Mouse (Mus musculus): ENCODE measurements around the gene Fam170b.

DNA sequence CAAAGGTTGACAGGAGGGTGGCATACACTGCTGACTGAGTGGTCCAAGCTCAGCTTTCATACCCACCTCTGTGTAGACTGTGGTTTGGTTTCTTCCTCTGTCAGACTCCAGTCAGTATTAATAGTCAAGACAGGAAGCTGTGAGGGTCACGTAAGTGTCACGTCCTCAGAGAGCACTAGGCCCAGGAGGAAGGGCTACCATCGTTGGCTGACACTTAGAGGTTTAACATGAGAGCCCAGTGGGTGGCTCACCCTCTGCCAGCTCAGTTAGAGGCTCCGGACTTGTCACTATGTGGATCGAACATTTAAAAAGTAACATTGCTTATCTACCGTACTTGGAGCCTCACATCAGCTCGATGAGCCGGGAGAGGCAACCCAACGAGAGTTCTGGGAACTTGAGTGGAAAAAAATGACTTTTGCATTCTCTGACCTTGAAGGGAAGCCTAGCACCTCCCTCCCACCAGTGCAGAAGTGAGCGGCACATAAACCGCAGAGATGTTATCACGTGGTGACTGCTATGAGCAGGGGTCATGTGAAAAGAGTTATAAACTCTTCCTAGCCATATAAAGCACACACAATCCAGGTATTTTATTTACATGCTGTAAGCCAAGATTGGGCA lies 49.5 kb upstream of the Fam170b start:
- TF ChIP-seq EP300 (IDR thresholded peaks at IDR 0.05) (no peak), CTCF (IDR thresholded peaks at IDR 0.05) (no peak)
